8 mouse cellular contexts compared by ENCODE assay signal in genomic region chr11:60417717-60418472, GRCm38 (mm10). TPM values are rescaled to one million over a fixed set of nuclear protein-coding genes. Genes with fewer than 3 reads are reported as not detected.
DNase-seq lines count a peak whose midpoint lies in the region; ATAC-seq and TF ChIP-seq lines count a peak whose summit lies in the region.

Gene Atpaf2 (minus strand): TSS chr11:60418457.

- peak within 1 kb of the TSS; percentile 91 for H3K4me2 ChIP-seq in lung, postnatal 0 days (replicated peaks; ENCODE audit: low read depth, low read length)
- peak within 1 kb of the TSS; percentile 88 for H3K4me2 ChIP-seq in stomach, postnatal 0 days (replicated peaks; ENCODE audit: low read depth)

- no peaks in the 10 kb centered on the region for H3K9me3 ChIP-seq in lung, postnatal 0 days (ENCODE audit: low read length)
- H3K9me3 ChIP-seq in stomach, postnatal 0 days (ENCODE audit: control insufficient read depth, low read length) = no peaks in the 10 kb centered on the region

- no peak for TF ChIP-seq EP300 in lung, postnatal 0 days (IDR thresholded peaks at IDR 0.05)
- no peak for TF ChIP-seq EP300 in stomach, postnatal 0 days (optimal IDR thresholded peaks at IDR 0.05)

- H3K4me1 ChIP-seq in lung, postnatal 0 days (ENCODE audit: insufficient read depth, low read depth, low read length) = peaks cover 9% of the 10 kb centered on the region; the same call in 1 of the 2 replicates
- peaks cover 3% of the 10 kb centered on the region; the same call in 1 of the 2 replicates for H3K4me1 ChIP-seq in stomach, postnatal 0 days (replicated peaks; ENCODE audit: control insufficient read depth, insufficient read depth)

- DNase-seq in kidney, adult 9 months = peak; percentile 24
- no peak for DNase-seq in kidney, adult 11 months
- DNase-seq in MEL-GATA-1-ER (ENCODE audit: extremely low read depth, low read depth) = peak; percentile 14
- DNase-seq in embryo, embryonic 9.5 days (ENCODE audit: extremely low spot score) = peak; percentile 63
- peak; percentile 7 for DNase-seq in heart, adult 8-10 months (ENCODE audit: low spot score)
- DNase-seq in large intestine, adult 2 months (ENCODE audit: low read depth, low spot score) = no peak
- DNase-seq in lung, postnatal 0 days (ENCODE audit: low spot score) = peak; percentile 51
- peak; percentile 56 for DNase-seq in stomach, postnatal 0 days (ENCODE audit: low spot score)

- peak within 1 kb of the TSS; percentile 81 for H3K27ac ChIP-seq in lung, postnatal 0 days (ENCODE audit: low read length)
- peak within 1 kb of the TSS; percentile 84 for H3K27ac ChIP-seq in stomach, postnatal 0 days (replicated peaks)

- no peak for TF ChIP-seq CTCF in lung, postnatal 0 days (IDR thresholded peaks at IDR 0.05)
- no peak for TF ChIP-seq CTCF in stomach, postnatal 0 days (IDR thresholded peaks at IDR 0.05; ENCODE audit: low read depth)

- no peaks in the 10 kb centered on the region for H3K27me3 ChIP-seq in lung, postnatal 0 days (replicated peaks; ENCODE audit: insufficient read depth, low read length)
- no peaks in the 10 kb centered on the region for H3K27me3 ChIP-seq in stomach, postnatal 0 days (ENCODE audit: control insufficient read depth, insufficient read depth, low read length)

- peak within 1 kb of the TSS; percentile 87 for H3K4me3 ChIP-seq in lung, postnatal 0 days (ENCODE audit: low read depth, low read length)
- H3K4me3 ChIP-seq in stomach, postnatal 0 days (ENCODE audit: low read depth, low read length) = peak within 1 kb of the TSS; percentile 88

- H3K36me3 ChIP-seq in lung, postnatal 0 days (ENCODE audit: insufficient read depth, low read length) = no peaks in the 10 kb centered on the region
- no peaks in the 10 kb centered on the region for H3K36me3 ChIP-seq in stomach, postnatal 0 days (ENCODE audit: control insufficient read depth, insufficient read depth, low read length)

- WGBS in large intestine, adult 2 months = 1% methylated on average over 39 of the region's 39 CpGs
- under 1% methylated on average over 27 of the region's 39 CpGs for WGBS in lung, postnatal 0 days
- 1% methylated on average over 37 of the region's 39 CpGs for WGBS in stomach, postnatal 0 days

- ATAC-seq in lung, postnatal 0 days = peak; percentile 22
- ATAC-seq in stomach, postnatal 0 days (ENCODE audit: low FRiP score, low TSS enrichment) = peak; percentile 22

- H3K9ac ChIP-seq in lung, postnatal 0 days (replicated peaks; ENCODE audit: low read depth) = peak within 1 kb of the TSS; percentile 72
- peak within 1 kb of the TSS; percentile 92 for H3K9ac ChIP-seq in stomach, postnatal 0 days (ENCODE audit: low read length)

RNA-seq across cellular contexts. Expression of gene Atpaf2, which starts in this region (rescaled TPM):
- total RNA-seq in heart, adult 8-10 months (2022) = 10 to 100 TPM; 41.7 to 49.1 (median 43.6) TPM
- 34.4 and 45.2 TPM in 2 replicates for polyA plus RNA-seq in large intestine, adult 2 months (2012; rRNA removed)
- polyA plus RNA-seq in lung, postnatal 0 days (2015; fragmentation: Nextera tagmentation; extraction: Ambion mirVana) = 24.1 and 24.7 TPM in 2 replicates
- polyA plus RNA-seq in stomach, postnatal 0 days (2015; fragmentation: Nextera tagmentation; extraction: Ambion mirVana) = 30.5 and 30.7 TPM in 2 replicates

Comparison
In these comparisons a context has a peak if more than half of its experiments do, and no peak if none do; other contexts are left out.
1. DNase-seq: peak in kidney, adult 9 months (single experiment), MEL-GATA-1-ER (single experiment), embryo, embryonic 9.5 days (single experiment), heart, adult 8-10 months (single experiment), lung, postnatal 0 days (single experiment) and stomach, postnatal 0 days (single experiment); none in kidney, adult 11 months (single experiment) and large intestine, adult 2 months (single experiment).